Mouse (Mus musculus) adrenal gland, postnatal 4 days (tissue): ENCODE results near the gene Med10. TPM values are rescaled to one million over a fixed set of nuclear protein-coding genes. Genes with fewer than 3 reads are reported as not detected.

ENCODE experiments used
- DNase-seq, 2 experiments: peaks; one replicate each; pipeline ENCODE4 v3.0.0; 2021 to 2022; ENCODE audit warnings: low spot score in 2 of 2, mixed read lengths in 2 of 2
- long read RNA-seq, 2 experiments: library from polyadenylated mRNA; stranded (forward); transcript quantifications; one replicate each; pipeline ENCODE4 v2.0.0; 2021
- total RNA-seq, 2 experiments: library from RNA; stranded (reverse); gene quantifications; 2 replicates each; pipeline ENCODE4 v1.2.3; 2021

Gene Med10
- 100 to 1,000 TPM in 1 of 2 experiments, 10 to 100 TPM in 1; 94.3 to 102 TPM for total RNA-seq
- long read RNA-seq, experiment 1, full-length matches to known transcripts, result 99 of 104 reads
- long read RNA-seq, experiment 1, partial matches to known transcripts, result 2 of 104 reads
- long read RNA-seq, experiment 1, other reads (novel, unspliced or antisense), result 3 of 104 reads
- long read RNA-seq, experiment 2, transcript Med10-202 (3 exons, 451 nt), result minor isoform, 7 of 106 reads
- long read RNA-seq, experiment 2, transcript Med10-201 (4 exons, 913 nt), result major isoform, 89 of 106 reads
- long read RNA-seq, experiment 2, partial matches to known transcripts, result 0 of 106 reads
- long read RNA-seq, experiment 2, other reads (novel, unspliced or antisense), result 7 of 106 reads

- DNase-seq, result no peak
Observed at GRCm38 (mm10) chr13:69802095-69802494, at the start of gene Med10. TSS of gene Med10 (plus strand) at chr13:69802395.

GRCm38 (mm10) chr13:69752875-69753274, 49.3 kb upstream of the Med10 start:
- DNase-seq, result no peak

GRCm38 (mm10) chr13:69758979-69759378, 43.2 kb upstream of the Med10 start:
- no peak for DNase-seq

GRCm38 (mm10) chr13:69761393-69761792, 40.8 kb upstream of the Med10 start:
- DNase-seq, result no peak

GRCm38 (mm10) chr13:69764646-69765045, 37.5 kb upstream of the Med10 start:
- DNase-seq, result no peak

GRCm38 (mm10) chr13:69768152-69768551, 34.0 kb upstream of the Med10 start:
- no peak for DNase-seq

GRCm38 (mm10) chr13:69770538-69771456, 31.4 kb upstream of the Med10 start:
- DNase-seq, result no peak

- DNase-seq, result no peak
Observed at GRCm38 (mm10) chr13:69772358-69772757, 29.8 kb upstream of the Med10 start.

- no peak for DNase-seq
Observed at GRCm38 (mm10) chr13:69778221-69778620, 24.0 kb upstream of the Med10 start.

- DNase-seq, result no peak
Observed at GRCm38 (mm10) chr13:69788704-69789103, 13.5 kb upstream of the Med10 start.

- DNase-seq, result no peak
Observed at GRCm38 (mm10) chr13:69791814-69792213, 10.4 kb upstream of the Med10 start.

GRCm38 (mm10) chr13:69792541-69793009, 9.6 kb upstream of the Med10 start:
- DNase-seq, result no peak

- no peak for DNase-seq
Observed at GRCm38 (mm10) chr13:69794808-69795207, 7.4 kb upstream of the Med10 start.

- DNase-seq, result peak; percentile 81 to 91
Observed at GRCm38 (mm10) chr13:69809681-69810611, 7.8 kb downstream of the Med10 start.

- DNase-seq, result no peak
Observed at GRCm38 (mm10) chr13:69810936-69811680, 8.9 kb downstream of the Med10 start.

GRCm38 (mm10) chr13:69813870-69814269, 11.7 kb downstream of the Med10 start:
- no peak for DNase-seq

GRCm38 (mm10) chr13:69818306-69818705, 16.1 kb downstream of the Med10 start:
- no peak for DNase-seq

- no peak for DNase-seq
Observed at GRCm38 (mm10) chr13:69821169-69821822, 19.1 kb downstream of the Med10 start.

- no peak for DNase-seq
Observed at GRCm38 (mm10) chr13:69823920-69824637, 21.9 kb downstream of the Med10 start.
